Mouse (Mus musculus) right cerebral cortex, adult 2 months (tissue): ENCODE results near the gene Cyp2c39.
"Not testable (repeated sequence)": the region's sequence is repeated elsewhere in the genome, so short reads cannot be mapped to it uniquely, and the experiment has no call there.

Experiments used
- DNase-seq, 2 experiments: peaks; one replicate each; pipeline ENCODE4 v3.0.0; 2021 to 2022; ENCODE audit warnings: low spot score in 2 of 2

Cyp2c39 gene

GRCm38 (mm10) chr19:39510534-39510933, at the start of gene Cyp2c39:
Gene Cyp2c39, plus strand, starts transcription at chr19:39510862.
- no peak for DNase-seq

DNA sequence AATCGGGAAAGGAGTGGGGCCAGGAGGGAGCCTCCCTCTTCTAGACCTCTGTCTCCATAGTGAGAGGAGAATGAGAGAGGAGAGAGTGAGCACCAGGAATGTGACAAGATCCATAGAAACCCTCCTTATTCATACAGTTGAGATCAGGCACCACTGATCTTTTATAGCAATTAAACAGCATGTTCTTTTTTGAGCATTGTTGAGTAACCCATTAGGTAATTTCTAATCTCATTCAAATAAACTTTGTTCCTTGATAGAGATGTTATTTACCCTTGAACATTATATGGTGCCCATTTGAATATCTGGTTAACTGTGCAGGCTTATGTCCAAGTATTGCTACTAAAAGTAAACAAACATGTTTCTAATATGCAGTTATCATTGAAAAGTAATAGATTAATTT, 47.7 kb upstream of the Cyp2c39 start, which contains the start of gene Cyp2c38:
Gene Cyp2c38 (minus strand): TSS at position 135 of the 400 bp plus-strand sequence.
- DNase-seq = no peak

DNA sequence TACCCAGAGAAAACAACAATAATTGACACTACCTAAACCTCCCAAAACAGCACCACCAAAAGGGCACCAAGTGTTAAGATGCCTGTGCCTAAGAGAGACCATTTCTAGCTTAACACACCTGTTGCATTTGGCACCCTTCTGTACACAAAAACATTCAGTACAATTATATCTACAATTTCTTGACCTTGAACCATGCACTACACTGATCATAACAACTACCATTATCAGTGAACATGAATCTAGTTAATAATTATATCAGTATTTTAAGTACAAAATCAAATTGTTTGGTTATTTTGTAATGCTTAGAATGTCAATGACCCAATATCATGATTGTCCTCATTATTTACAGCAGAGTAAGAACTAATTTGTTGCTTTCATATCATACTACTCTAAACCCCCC, 46.7 kb upstream of the Cyp2c39 start:
- no peak for DNase-seq

DNA sequence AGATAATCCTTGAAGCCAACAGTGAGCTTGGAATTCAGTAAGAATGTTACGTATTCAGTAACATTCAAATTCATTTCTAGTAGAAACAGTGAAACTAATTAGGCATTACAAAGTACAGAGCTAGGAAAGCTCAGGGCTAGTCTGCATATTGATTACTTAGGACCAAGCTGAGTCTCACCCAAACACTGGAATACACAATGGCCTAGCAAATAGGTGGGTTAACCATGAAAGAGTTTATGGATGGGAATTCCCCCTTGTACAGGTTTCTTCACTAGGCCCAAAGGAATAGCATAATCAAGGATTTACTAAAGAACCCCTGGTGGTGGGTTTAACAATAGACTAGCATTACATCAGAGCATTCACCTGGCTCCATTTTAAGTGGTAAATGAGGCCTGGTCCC, 26.7 kb upstream of the Cyp2c39 start:
- not testable (repeated sequence) for DNase-seq

GRCm38 (mm10) chr19:39506341-39506740, 4.3 kb upstream of the Cyp2c39 start:
- DNase-seq = no peak

DNA sequence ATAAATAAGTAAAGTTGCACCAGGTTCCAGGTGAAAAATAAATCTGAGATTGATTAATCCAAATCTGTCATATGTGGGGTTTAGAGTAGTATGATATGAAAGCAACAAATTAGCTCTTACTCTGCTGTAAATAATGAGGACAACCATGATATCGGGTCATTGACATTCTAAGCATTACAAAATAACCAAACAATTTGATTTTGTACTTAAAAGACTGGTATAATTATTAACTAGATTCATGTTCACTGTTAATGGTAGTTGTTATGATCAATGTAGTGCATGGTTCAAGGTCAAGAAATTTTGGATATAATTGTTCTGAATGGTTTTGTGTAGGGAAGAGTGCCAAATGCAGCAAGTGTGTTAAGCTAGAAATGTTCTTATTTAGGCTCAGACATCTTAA, 1.1 kb upstream of the Cyp2c39 start:
- DNase-seq = no peak
